Mouse (Mus musculus) frontal cortex, postnatal 10 days (tissue): ENCODE results near the gene Eif4e.
A peak's percentile ranks its signal among the peaks of the same experiment; 100 is the strongest.

Source experiments
- DNase-seq, 2 experiments: peaks; one replicate each; pipeline ENCODE4 v3.0.0; 2022; ENCODE audit warnings: low spot score in 2 of 2, mixed read lengths in 1 of 2

Eif4e gene

GRCm38 (mm10) chr3:138526073-138526915 lies at the start of gene Eif4e:
Gene Eif4e, plus strand, starts transcription at chr3:138526179.
- DNase-seq = peak in 1 of 2 experiments; percentile 41

GRCm38 (mm10) chr3:138479489-138479888 lies 46.5 kb upstream of the Eif4e start:
- no peak for DNase-seq

GRCm38 (mm10) chr3:138481526-138482284 lies 44.3 kb upstream of the Eif4e start:
- no peak for DNase-seq

- DNase-seq = no peak
Measured at GRCm38 (mm10) chr3:138483240-138483639, 42.7 kb upstream of the Eif4e start.

DNA sequence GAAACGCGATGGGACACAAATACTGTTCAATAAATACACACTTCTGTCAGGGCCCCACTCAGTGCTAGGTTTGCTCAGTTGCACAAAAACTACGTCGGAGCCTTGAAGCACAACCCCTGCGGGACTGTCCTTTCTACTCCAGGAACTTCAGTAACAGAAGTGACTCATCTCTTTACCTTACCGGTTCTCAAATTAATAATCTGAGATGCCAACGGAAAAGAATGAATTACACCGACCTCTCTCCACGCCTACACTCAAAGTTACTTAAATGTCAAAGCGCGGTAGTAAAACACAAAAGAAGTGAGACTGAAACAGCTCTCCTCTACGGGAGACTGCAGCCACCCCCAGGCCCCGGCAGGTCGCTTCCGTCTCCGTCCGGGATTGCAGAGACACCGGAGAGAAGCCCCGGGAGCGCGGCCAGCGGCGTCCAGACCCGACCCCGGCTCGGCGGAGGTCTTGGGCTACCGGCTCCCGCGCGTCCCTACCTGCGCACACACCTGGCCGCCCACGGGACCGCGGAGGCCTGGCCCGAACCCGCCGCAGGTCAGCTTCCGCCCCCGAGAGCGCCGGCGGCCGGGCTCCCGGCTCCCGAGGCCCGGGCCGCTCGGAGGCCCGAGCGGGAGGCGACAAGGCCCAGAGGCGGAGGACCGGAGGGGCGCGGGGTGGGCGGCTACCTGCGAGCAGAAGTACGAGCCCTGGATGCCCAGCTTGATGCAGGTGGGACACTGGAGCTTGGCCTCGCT lies 37.2 kb upstream of the Eif4e start:
- no peak for DNase-seq

DNA sequence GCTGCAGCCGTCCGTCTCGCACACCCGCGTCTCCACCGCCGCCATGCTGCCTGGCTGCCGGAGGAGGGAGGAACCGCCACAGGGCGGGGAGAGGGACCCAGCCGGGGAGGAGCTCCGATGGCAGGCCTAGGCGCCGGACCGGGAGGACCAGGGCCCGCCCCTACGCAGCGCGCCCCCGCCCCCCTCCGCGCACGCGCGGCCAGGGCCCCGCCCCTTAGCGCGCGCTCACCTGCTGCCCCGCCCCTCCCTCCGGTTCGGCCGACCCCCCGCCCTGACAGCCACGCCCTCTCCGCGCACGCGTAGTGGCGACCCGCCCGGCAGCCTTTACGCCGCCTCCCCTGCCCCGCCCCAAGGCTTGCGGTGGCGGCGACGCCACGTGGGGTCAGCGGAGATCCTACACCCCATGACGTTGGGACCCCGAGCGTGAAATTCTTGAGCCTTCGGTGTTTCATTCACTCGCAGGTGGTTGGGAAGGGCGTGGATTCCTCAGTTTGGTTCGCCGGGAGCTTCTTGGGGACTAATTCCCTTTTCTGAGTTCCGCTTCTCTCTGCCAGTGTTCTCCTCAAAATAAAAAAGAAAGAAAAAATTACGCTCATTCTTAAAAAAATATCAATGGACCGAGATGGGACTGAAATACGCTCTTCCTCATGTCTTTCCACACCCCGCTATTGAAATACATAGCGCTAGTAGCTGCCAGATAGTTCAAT lies 36.5 kb upstream of the Eif4e start, which contains the start of gene Metap1:
Gene Metap1 (minus strand): TSS at position 189 of the 707 bp plus-strand sequence.
- DNase-seq = peak; percentile 89 to 92

DNA sequence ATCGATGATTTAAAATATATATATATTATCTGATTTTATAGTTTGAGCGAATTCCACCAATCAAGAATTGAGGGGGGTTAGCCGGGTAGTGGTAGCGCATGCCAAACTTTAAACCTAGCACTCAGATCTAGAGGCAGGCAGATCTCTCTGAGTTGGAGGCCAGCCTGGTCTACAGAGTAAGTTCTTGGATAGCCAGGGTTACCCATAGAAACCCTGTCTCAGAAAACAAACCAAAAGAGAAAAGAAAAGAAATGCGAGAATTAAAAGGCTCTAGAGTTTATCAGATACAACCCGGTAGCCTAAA lies 36.0 kb upstream of the Eif4e start:
- DNase-seq = no peak

DNA sequence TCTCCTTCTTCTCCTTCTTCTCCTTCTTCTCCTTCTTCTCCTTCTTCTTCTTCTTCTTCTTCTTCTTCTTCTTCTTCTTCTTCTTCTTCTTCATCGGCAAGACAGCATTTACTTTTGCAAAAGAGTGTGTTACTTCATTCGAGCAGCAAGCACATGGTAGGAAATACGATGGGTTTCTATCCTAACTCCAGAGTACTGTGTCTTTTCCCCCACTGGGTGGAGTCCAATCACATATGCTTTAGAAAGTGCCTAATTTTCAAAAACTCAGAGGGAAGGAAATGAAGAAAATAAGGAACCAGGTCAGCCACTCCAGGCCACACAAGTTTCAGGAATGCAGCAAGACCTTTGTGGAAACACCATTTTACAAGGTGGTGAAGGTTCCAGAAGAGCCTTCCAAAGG lies 32.3 kb upstream of the Eif4e start:
- no peak for DNase-seq

DNA sequence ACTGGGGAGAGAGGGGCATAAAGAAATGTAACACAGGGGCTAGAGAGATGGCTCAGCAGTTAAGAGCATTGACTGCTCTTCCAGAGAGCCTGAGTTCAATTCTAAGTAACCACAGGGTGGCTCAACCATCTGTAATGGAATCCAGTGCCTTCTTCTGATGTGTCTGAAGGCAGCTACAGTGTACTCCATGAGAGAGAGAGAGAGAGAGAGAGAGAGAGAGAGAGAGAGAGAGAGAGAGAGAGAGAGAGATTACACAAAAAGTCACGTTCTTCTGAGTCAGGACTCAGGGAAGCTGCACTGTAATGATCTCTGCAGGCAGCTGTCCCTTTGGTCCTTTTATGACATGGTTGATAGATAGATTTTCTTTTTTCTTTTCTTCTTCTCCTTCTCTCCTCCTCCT lies 31.4 kb upstream of the Eif4e start:
- no peak for DNase-seq

GRCm38 (mm10) chr3:138495166-138496145 lies 30.5 kb upstream of the Eif4e start:
- no peak for DNase-seq

DNA sequence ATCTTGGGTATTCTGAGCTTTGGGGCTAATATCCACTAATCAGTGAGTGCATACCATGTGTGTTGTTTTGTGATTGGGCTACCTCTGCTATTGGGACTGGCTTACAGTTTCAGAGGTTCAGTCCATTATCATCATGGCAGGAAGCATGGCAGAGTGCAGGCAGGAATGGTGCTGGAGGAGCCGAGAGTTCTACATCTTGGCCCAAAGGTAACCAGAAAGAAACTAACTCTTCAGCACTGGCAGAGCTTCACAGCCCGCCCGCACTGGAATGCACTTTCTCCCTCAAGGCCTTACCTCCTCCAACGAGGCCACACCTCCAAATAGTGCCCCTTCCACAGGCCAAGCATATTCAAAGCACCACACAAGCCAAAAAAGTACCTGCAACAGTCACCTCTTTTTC lies 27.2 kb upstream of the Eif4e start:
- DNase-seq = no peak

GRCm38 (mm10) chr3:138499854-138500740 lies 25.9 kb upstream of the Eif4e start:
- no peak for DNase-seq

DNA sequence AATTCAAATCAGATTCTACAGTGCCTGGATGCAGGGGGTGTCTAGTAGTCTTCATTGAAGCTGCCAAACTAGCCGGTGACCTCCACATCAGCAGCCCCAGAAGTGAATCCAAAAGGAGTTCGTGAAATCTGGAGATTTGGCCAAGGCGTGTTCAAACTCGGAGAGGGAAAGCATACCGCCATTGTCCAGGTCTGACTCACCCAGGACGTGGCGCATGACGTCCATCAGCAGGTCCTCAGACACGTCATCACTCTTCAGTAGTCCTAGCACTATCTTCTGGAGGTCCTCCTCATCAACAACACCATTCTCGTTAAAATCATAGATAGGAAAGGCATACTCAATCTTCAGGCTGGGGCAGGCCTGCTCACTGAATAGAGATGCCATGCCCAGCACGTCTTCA lies 22.2 kb upstream of the Eif4e start:
- DNase-seq = no peak

DNA sequence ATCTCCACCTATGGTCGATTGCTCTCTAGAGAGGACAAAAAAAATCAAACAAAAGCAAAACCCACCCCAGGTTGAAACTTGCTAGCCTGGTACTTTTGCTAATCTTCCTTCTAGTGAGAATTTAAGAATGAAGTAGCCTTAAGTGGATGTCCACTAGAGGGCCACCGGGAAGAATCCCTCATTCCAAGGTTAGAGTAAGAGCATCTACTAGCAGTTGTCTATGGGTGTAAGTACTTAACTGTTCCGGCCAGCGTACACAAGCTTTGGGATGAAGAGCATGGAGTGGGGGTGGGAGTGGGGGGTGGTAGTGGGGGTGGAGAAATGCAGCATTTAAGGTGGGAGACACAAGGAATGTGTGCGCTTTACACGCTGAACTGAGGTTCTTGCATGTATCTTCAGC lies 19.2 kb upstream of the Eif4e start:
- peak in 1 of 2 experiments; percentile 21 for DNase-seq

GRCm38 (mm10) chr3:138509581-138509980 lies 16.4 kb upstream of the Eif4e start:
- no peak for DNase-seq

GRCm38 (mm10) chr3:138510471-138510870 lies 15.5 kb upstream of the Eif4e start:
- DNase-seq = no peak

DNA sequence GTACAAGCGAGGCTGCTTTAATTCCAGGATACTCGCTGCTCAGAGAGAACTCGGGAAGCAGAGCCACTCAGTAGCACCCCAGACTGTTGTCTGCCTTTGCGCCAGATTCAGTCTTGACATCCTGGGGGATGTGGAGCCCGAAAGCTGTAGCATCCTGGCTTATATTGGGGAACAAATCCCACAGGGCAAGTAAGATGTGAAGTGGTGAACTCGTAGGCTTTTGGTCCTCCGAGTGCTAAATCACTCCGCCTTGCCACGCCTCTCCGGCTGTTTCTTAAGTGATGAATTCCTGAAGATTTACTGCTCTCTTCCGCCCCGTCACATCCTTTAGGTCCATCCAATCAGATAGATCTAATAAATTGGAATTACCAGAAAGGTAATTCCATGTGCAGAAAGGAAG lies 12.7 kb upstream of the Eif4e start:
- no peak for DNase-seq

DNA sequence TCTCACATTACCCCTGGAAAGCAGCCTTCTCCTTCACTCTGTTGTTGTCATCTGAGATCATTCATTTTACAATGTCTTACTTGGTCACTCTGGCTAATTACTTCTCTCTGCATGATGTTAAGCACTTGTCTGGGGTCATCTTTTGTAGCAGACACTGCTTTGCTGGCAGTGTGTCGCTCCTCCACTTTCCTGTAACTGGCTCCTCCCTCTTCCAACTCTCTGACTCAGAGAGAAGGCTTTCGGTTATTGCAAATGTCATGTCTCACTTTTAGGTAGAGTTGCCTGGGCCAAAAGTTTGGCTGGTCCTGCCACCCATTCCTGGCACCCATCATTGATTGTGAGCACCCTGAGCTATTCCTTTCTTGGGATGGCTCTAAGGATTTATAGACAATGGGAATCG lies 11.2 kb upstream of the Eif4e start:
- DNase-seq = no peak

DNA sequence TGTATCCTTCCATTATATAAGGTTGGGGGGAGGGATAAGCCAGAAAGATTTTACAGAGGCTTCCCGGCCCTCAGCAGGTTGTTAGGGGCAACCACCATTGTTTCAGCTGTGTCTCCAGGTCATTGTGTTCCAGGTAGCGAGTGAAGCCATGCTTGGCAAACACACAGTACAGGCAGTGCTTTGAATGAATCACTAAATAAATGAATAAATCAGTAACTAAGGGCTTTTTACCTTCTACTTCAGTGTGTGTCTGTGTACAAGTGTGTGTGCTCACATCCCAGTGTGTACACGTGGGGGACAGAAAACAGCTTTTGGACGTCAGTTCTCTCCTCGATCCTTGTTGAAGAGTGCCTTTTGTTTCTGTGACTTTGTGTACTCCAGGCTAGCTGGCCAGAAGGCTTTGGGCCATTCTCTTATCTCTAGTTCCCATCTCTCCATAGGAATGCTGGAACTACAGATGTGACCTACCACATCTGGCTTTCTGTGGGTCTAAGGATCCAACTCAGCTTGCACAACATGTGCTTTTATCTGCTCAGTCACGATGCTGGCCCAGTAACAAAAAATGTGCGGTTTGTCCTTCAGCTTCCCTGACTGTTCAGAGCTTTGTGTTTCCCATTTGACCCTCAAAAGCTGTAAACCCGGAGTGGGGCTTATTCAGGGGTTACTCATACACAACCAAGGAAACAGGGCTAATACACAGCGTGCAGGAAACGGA lies 10.2 kb upstream of the Eif4e start:
- DNase-seq = no peak
